Mouse (Mus musculus) liver, embryonic 15.5 days (tissue): Measurements from ENCODE around the gene Gm20696. TPM values are rescaled to one million over a fixed set of nuclear protein-coding genes. Genes with fewer than 3 reads are reported as not detected.

Experiments used
- ATAC-seq: fragments of 200-750 bp; cut with Nextera tagmentation; 2 replicates; pipeline ENCODE4 v1.8.0; 2017; ENCODE audit warnings: moderate number of reproducible peaks, mild to moderate bottlenecking, moderate library complexity; ENCODE audit not compliant: insufficient read depth
- H3K27ac ChIP-seq: fragments of 300-500 bp; sonication (generic); replicated peaks from 2 replicates; pipeline ENCODE4 v1.5.1; 2015; ENCODE audit warnings: mild to moderate bottlenecking, inconsistent platforms
- H3K27me3 ChIP-seq: fragments of 300-500 bp; sonication (generic); 2 replicates; pipeline ENCODE4 v1.6.1; 2015; ENCODE audit warnings: mild to moderate bottlenecking, inconsistent platforms
- H3K36me3 ChIP-seq: fragments of 300-500 bp; sonication (generic); replicated peaks from 2 replicates; pipeline ENCODE4 v1.6.1; 2015; ENCODE audit warnings: moderate library complexity, mild to moderate bottlenecking, inconsistent platforms
- H3K4me1 ChIP-seq: fragments of 300-500 bp; sonication (generic); replicated peaks from 2 replicates; pipeline ENCODE4 v1.6.1; 2015; ENCODE audit warnings: inconsistent platforms
- H3K4me2 ChIP-seq: fragments of 300-500 bp; sonication (generic); 2 replicates; pipeline ENCODE4 v1.6.1; 2015; ENCODE audit warnings: moderate library complexity, mild to moderate bottlenecking, inconsistent platforms
- H3K4me3 ChIP-seq: fragments of 300-500 bp; sonication (generic); replicated peaks from 2 replicates; pipeline ENCODE4 v1.5.1; 2015; ENCODE audit warnings: mild to moderate bottlenecking, inconsistent platforms
- H3K9ac ChIP-seq: fragments of 300-500 bp; sonication (generic); 2 replicates; pipeline ENCODE4 v1.6.1; 2015; ENCODE audit warnings: moderate library complexity, mild to moderate bottlenecking, inconsistent platforms
- H3K9me3 ChIP-seq: fragments of 300-500 bp; sonication (generic); replicated peaks from 2 replicates; pipeline ENCODE4 v1.6.1; 2016; ENCODE audit warnings: inconsistent platforms
- WGBS: fragments of 180-500 bp; shearing (Covaris S2); methylation state at CpG from one replicate; pipeline ENCODE4 v1.1.7; 2015; ENCODE audit warnings: mixed read lengths; ENCODE audit not compliant: insufficient replicate concordance; 5-methylcytosine and 5-hydroxymethylcytosine counted together
- polyA plus RNA-seq: library from polyadenylated mRNA; unstranded; fragments of >200 nt; fragmentation: Nextera tagmentation; extraction: Ambion mirVana; gene quantifications from 2 replicates; pipeline ENCODE4 v1.2.1, GENCODE M21; 2015

Gm20696 gene
- polyA plus RNA-seq, 1 experiment from 2014 or later, result 0.75 TPM

GRCm38 (mm10) chr6:99385059-99385604, 281.5 kb downstream of the Gm20696 start:
- Histone ChIP-seq H3K36me3 (0 out of 2 replicates have a peak, but pooled peaks cover 5% of the 10 kb centered on the region), H3K9me3 (no peaks in the 10 kb centered on the region), H3K9ac (no peak overlapping the region), H3K27me3 (no peaks in the 10 kb centered on the region), H3K4me3 (no peak overlapping the region), H3K4me1 (peaks cover 16% of the 10 kb centered on the region; the same call in 1 of the 2 replicates), H3K27ac (no peak overlapping the region), H3K4me2 (no peak overlapping the region)
- 63% methylated on average over 2 of the region's 2 CpGs for WGBS
- no peak for ATAC-seq

- Histone ChIP-seq H3K9me3 (no peaks in the 10 kb centered on the region), H3K4me2 (no peak overlapping the region), H3K4me3 (no peak overlapping the region), H3K36me3 (no peaks in the 10 kb centered on the region), H3K27ac (no peak overlapping the region), H3K9ac (no peak overlapping the region), H3K27me3 (no peaks in the 10 kb centered on the region), H3K4me1 (0 out of 2 replicates have a peak, but pooled peaks cover 10% of the 10 kb centered on the region)
- no peak for ATAC-seq
- WGBS, result 46% methylated on average over 4 of the region's 4 CpGs
Measured at GRCm38 (mm10) chr6:99383846-99384472, 282.6 kb downstream of the Gm20696 start.

GRCm38 (mm10) chr6:99380146-99380545, 286.5 kb downstream of the Gm20696 start:
- no peaks in the 10 kb centered on the region for H3K36me3 ChIP-seq
- H3K4me2 ChIP-seq, result no peak overlapping the region
- no peak for ATAC-seq
- no peak overlapping the region for H3K9ac ChIP-seq
- no peak overlapping the region for H3K27ac ChIP-seq
- H3K9me3 ChIP-seq, result no peaks in the 10 kb centered on the region
- H3K27me3 ChIP-seq, result no peaks in the 10 kb centered on the region
- no peak overlapping the region for H3K4me3 ChIP-seq
- 0 out of 2 replicates have a peak, but pooled peaks cover 6% of the 10 kb centered on the region for H3K4me1 ChIP-seq
- WGBS, result 51% methylated on average over 5 of the region's 5 CpGs

- H3K4me3 ChIP-seq, result no peak overlapping the region
- H3K27me3 ChIP-seq, result no peaks in the 10 kb centered on the region
- H3K36me3 ChIP-seq, result no peaks in the 10 kb centered on the region
- H3K9ac ChIP-seq, result no peak overlapping the region
- H3K9me3 ChIP-seq, result no peaks in the 10 kb centered on the region
- peaks cover 13% of the 10 kb centered on the region; the same call in 1 of the 2 replicates for H3K4me1 ChIP-seq
- peak; percentile 33; the same call in 1 of the 2 replicates for ATAC-seq
- H3K4me2 ChIP-seq, result no peak overlapping the region
- H3K27ac ChIP-seq, result no peak overlapping the region
- WGBS, result 69% methylated on average over 7 of the region's 7 CpGs
Measured at GRCm38 (mm10) chr6:99378997-99379710, 287.4 kb downstream of the Gm20696 start.

- Histone ChIP-seq H3K4me3 (no peak overlapping the region), H3K4me1 (peaks cover 13% of the 10 kb centered on the region; the same call in 1 of the 2 replicates), H3K27me3 (no peaks in the 10 kb centered on the region), H3K9me3 (no peaks in the 10 kb centered on the region), H3K36me3 (no peaks in the 10 kb centered on the region), H3K27ac (no peak overlapping the region), H3K4me2 (no peak overlapping the region), H3K9ac (no peak overlapping the region)
- WGBS, result 56% methylated on average over 4 of the region's 4 CpGs
- no peak for ATAC-seq
Measured at GRCm38 (mm10) chr6:99377716-99378115, 288.9 kb downstream of the Gm20696 start.

GRCm38 (mm10) chr6:99377131-99377530, 289.5 kb downstream of the Gm20696 start:
- H3K4me2 ChIP-seq, result no peak overlapping the region
- no peaks in the 10 kb centered on the region for H3K9me3 ChIP-seq
- no peak overlapping the region for H3K27ac ChIP-seq
- H3K4me1 ChIP-seq, result peaks cover 13% of the 10 kb centered on the region; the same call in 1 of the 2 replicates
- no peaks in the 10 kb centered on the region for H3K27me3 ChIP-seq
- H3K36me3 ChIP-seq, result no peaks in the 10 kb centered on the region
- no peak overlapping the region for H3K4me3 ChIP-seq
- H3K9ac ChIP-seq, result no peak overlapping the region
- no peak for ATAC-seq
- WGBS, result 55% methylated on average over 2 of the region's 2 CpGs

GRCm38 (mm10) chr6:99376721-99377120, 289.9 kb downstream of the Gm20696 start:
- peaks cover 13% of the 10 kb centered on the region; the same call in 1 of the 2 replicates for H3K4me1 ChIP-seq
- no peak for ATAC-seq
- WGBS, result 77% methylated on average over 8 of the region's 8 CpGs
- H3K4me3 ChIP-seq, result no peak overlapping the region
- no peaks in the 10 kb centered on the region for H3K27me3 ChIP-seq
- H3K27ac ChIP-seq, result no peak overlapping the region
- H3K4me2 ChIP-seq, result no peak overlapping the region
- no peaks in the 10 kb centered on the region for H3K36me3 ChIP-seq
- no peaks in the 10 kb centered on the region for H3K9me3 ChIP-seq
- no peak overlapping the region for H3K9ac ChIP-seq

GRCm38 (mm10) chr6:99375865-99376264, 290.7 kb downstream of the Gm20696 start:
- H3K36me3 ChIP-seq, result no peaks in the 10 kb centered on the region
- no peak overlapping the region for H3K4me2 ChIP-seq
- H3K9ac ChIP-seq, result no peak overlapping the region
- no peak for ATAC-seq
- WGBS, result 61% methylated on average over 6 of the region's 6 CpGs
- no peaks in the 10 kb centered on the region for H3K9me3 ChIP-seq
- H3K4me1 ChIP-seq, result peaks cover 13% of the 10 kb centered on the region; the same call in 1 of the 2 replicates
- no peaks in the 10 kb centered on the region for H3K27me3 ChIP-seq
- no peak overlapping the region for H3K27ac ChIP-seq
- no peak overlapping the region for H3K4me3 ChIP-seq

- 52% methylated on average over 4 of the region's 4 CpGs for WGBS
- H3K4me3 ChIP-seq, result no peak overlapping the region
- no peak overlapping the region for H3K27ac ChIP-seq
- peaks cover 13% of the 10 kb centered on the region; the same call in 1 of the 2 replicates for H3K4me1 ChIP-seq
- no peaks in the 10 kb centered on the region for H3K36me3 ChIP-seq
- no peak overlapping the region for H3K4me2 ChIP-seq
- no peak overlapping the region for H3K9ac ChIP-seq
- no peaks in the 10 kb centered on the region for H3K27me3 ChIP-seq
- H3K9me3 ChIP-seq, result no peaks in the 10 kb centered on the region
- no peak for ATAC-seq
Measured at GRCm38 (mm10) chr6:99375376-99375775, 291.2 kb downstream of the Gm20696 start.

GRCm38 (mm10) chr6:99374448-99375271, 291.9 kb downstream of the Gm20696 start:
- Histone ChIP-seq H3K9me3 (no peaks in the 10 kb centered on the region), H3K4me2 (no peak overlapping the region), H3K27ac (no peak overlapping the region), H3K4me1 (peaks cover 13% of the 10 kb centered on the region; the same call in 1 of the 2 replicates), H3K27me3 (no peaks in the 10 kb centered on the region), H3K4me3 (no peak overlapping the region), H3K36me3 (no peaks in the 10 kb centered on the region), H3K9ac (no peak overlapping the region)
- no peak for ATAC-seq
- 38% methylated on average over 19 of the region's 19 CpGs for WGBS
